Mouse (Mus musculus) heart, embryonic 12.5 days (tissue): Measurements from ENCODE around the gene Efs. TPM values are rescaled to one million over a fixed set of nuclear protein-coding genes. Genes with fewer than 3 reads are reported as not detected.
"Not testable (repeated sequence)": the region's sequence is repeated elsewhere in the genome, so short reads cannot be mapped to it uniquely, and the experiment has no call there.

Experiments
- ATAC-seq: fragments of 200-750 bp; cut with Nextera tagmentation; 2 replicates; pipeline ENCODE4 v1.8.0; 2017; ENCODE audit warnings: moderate TSS enrichment, moderate library complexity; ENCODE audit not compliant: insufficient number of reproducible peaks, low FRiP score
- H3K27ac ChIP-seq: fragments of 300-500 bp; sonication (generic); 2 replicates; pipeline ENCODE4 v1.5.1; 2016; ENCODE audit warnings: mild to moderate bottlenecking, moderate library complexity; ENCODE audit not compliant: poor library complexity, severe bottlenecking
- H3K27me3 ChIP-seq: fragments of 300-500 bp; sonication (generic); replicated peaks from 2 replicates; pipeline ENCODE4 v1.6.1; 2016; ENCODE audit warnings: mild to moderate bottlenecking, moderate library complexity
- H3K36me3 ChIP-seq: fragments of 300-500 bp; sonication (generic); 2 replicates; pipeline ENCODE4 v1.6.1; 2016; ENCODE audit warnings: mild to moderate bottlenecking, moderate library complexity
- H3K4me1 ChIP-seq: fragments of 300-500 bp; sonication (generic); replicated peaks from 2 replicates; pipeline ENCODE4 v1.6.1; 2016; ENCODE audit warnings: mild to moderate bottlenecking
- H3K4me2 ChIP-seq: fragments of 300-500 bp; sonication (generic); 2 replicates; pipeline ENCODE4 v1.6.1; 2016; ENCODE audit warnings: mild to moderate bottlenecking, moderate library complexity
- H3K4me3 ChIP-seq: fragments of 300-500 bp; sonication (generic); 2 replicates; pipeline ENCODE4 v1.5.1; 2016; ENCODE audit warnings: mild to moderate bottlenecking
- H3K9ac ChIP-seq: fragments of 300-500 bp; sonication (generic); 2 replicates; pipeline ENCODE4 v1.6.1; 2016; ENCODE audit warnings: mild to moderate bottlenecking, moderate library complexity
- H3K9me3 ChIP-seq: fragments of 300-500 bp; sonication (generic); replicated peaks from 2 replicates; pipeline ENCODE4 v1.6.1; 2016; ENCODE audit warnings: mild to moderate bottlenecking, moderate library complexity
- WGBS: fragments of 180-500 bp; shearing (Covaris S2); methylation state at CpG from one replicate; pipeline ENCODE4 v1.1.7; 2016; 5-methylcytosine and 5-hydroxymethylcytosine counted together
- polyA plus RNA-seq: library from polyadenylated mRNA; unstranded; fragments of >200 nt; fragmentation: Nextera tagmentation; extraction: Ambion mirVana; gene quantifications from 2 replicates; pipeline ENCODE4 v1.2.1, GENCODE M21; 2016

Gene Efs
- 15.0 and 16.7 TPM in 2 replicates for polyA plus RNA-seq

GRCm38 (mm10) chr14:54925349-54926342, at the start of gene Efs:
Efs (minus strand) TSS chr14:54926126.
- H3K4me3 ChIP-seq: peak within 1 kb of the TSS; percentile 65
- H3K27ac ChIP-seq: peak within 1 kb of the TSS; percentile 85
- H3K36me3 ChIP-seq: peaks cover 10% of the 10 kb centered on the region
- peak within 1 kb of the TSS; percentile 81 for H3K9ac ChIP-seq
- peaks cover 26% of the 10 kb centered on the region for H3K27me3 ChIP-seq
- peak within 1 kb of the TSS; percentile 92 for H3K4me2 ChIP-seq
- H3K9me3 ChIP-seq: peaks cover 10% of the 10 kb centered on the region
- WGBS: 4% methylated on average over 50 of the region's 57 CpGs
- peaks cover 45% of the 10 kb centered on the region for H3K4me1 ChIP-seq
- peak; percentile 57 for ATAC-seq

DNA sequence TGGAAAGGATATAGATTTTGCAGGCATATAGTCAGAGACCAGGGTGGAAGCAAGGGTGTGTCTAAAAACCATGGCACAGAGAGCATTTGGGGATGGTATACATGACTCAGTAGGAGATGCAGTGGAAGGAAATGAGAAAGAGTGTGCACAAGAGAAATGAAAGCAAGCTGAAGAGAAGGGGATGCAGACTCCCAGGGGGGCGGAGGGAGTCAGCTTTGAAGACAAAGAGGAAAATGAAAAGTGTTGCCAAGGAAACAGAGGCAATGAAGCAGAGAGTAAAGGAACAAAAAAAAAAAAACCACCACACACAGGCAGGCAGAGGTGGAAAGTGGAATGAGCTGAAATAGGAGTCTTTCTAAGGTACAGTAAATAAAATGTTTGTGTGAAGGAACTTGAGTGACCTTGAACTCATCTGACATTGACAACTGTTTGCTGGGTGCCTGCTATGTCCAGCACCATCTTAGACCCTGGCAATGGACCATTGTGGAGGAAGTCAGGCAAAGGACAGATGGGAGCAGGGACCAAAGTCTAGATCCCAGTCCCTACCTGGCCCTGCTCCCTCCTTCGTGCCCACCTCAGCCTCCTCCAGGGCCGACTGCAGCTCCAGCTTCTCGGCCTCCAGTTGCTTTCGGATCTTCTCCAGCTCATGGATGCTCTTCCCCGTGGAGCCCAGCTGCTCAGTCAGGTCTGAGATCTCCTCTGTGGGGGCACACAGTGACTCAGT, 48.3 kb upstream of the Efs start:
- H3K9me3 ChIP-seq: no peaks in the 10 kb centered on the region
- no peak for ATAC-seq
- H3K36me3 ChIP-seq: peaks cover 83% of the 10 kb centered on the region
- H3K27ac ChIP-seq: peak overlapping the region; percentile 94
- peaks cover 57% of the 10 kb centered on the region for H3K4me1 ChIP-seq
- peak overlapping the region; percentile 54 for H3K9ac ChIP-seq
- no peak overlapping the region for H3K4me3 ChIP-seq
- H3K27me3 ChIP-seq: no peaks in the 10 kb centered on the region
- H3K4me2 ChIP-seq: no peak overlapping the region
- WGBS: 80% methylated on average over 6 of the region's 6 CpGs

GRCm38 (mm10) chr14:54972786-54973185, 46.9 kb upstream of the Efs start:
- H3K36me3 ChIP-seq: peaks cover 70% of the 10 kb centered on the region
- 75% methylated on average over 11 of the region's 11 CpGs for WGBS
- not testable (repeated sequence) for H3K4me2 ChIP-seq, H3K27me3 ChIP-seq, H3K4me3 ChIP-seq, H3K9me3 ChIP-seq, ATAC-seq
- peak overlapping the region; percentile 54; the same call in 1 of the 2 replicates for H3K9ac ChIP-seq
- H3K4me1 ChIP-seq: peaks cover 60% of the 10 kb centered on the region
- H3K27ac ChIP-seq: peak overlapping the region; percentile 94

- Histone ChIP-seq H3K9ac (0 out of 2 replicates have a peak overlapping the region, but pooled peaks have one; percentile 37), H3K4me1 (peaks cover 55% of the 10 kb centered on the region), H3K27me3 (no peaks in the 10 kb centered on the region), H3K27ac (peak overlapping the region; percentile 94), H3K4me2 (0 out of 2 replicates have a peak overlapping the region, but pooled peaks have one; percentile 68), H3K9me3 (no peaks in the 10 kb centered on the region), H3K4me3 (no peak overlapping the region), H3K36me3 (peaks cover 44% of the 10 kb centered on the region)
- peak; percentile 54 for ATAC-seq
These were observed 42.4 kb upstream of the Efs start for GRCm38 (mm10) chr14:54968344-54968743.

DNA sequence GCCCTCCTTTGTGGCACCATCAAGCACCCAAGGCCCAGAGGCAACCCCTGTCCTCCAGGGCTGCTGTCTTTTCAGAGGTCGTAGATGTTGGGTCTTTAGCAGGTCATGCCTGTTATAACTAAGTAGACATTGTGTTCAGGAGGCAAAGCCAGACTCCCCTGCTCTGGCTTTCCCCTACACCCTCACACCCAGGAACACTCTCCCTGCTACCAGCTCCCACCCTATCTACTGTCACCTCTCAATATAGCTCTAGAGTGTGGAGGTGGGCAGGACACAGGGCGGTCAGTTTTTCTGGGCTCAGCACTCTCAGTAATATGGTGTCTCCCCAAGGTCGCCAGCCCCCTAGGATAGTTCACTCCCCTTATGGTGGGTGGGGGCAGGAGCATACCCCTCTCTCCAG, 41.9 kb upstream of the Efs start:
- Histone ChIP-seq H3K9ac (peak overlapping the region; percentile 88), H3K27ac (peak overlapping the region; percentile 94), H3K36me3 (peaks cover 42% of the 10 kb centered on the region), H3K9me3 (no peaks in the 10 kb centered on the region), H3K4me3 (no peak overlapping the region), H3K27me3 (no peaks in the 10 kb centered on the region), H3K4me2 (peak overlapping the region; percentile 68), H3K4me1 (peaks cover 53% of the 10 kb centered on the region)
- ATAC-seq: peak; percentile 25
- WGBS: 51% methylated on average over 3 of the region's 3 CpGs

GRCm38 (mm10) chr14:54966320-54966977, 40.5 kb upstream of the Efs start, which contains the start of gene Myh6:
Myh6 (minus strand) TSS chr14:54966927.
- WGBS: 41% methylated on average over 7 of the region's 7 CpGs
- peak within 1 kb of the TSS; percentile 68 for H3K4me2 ChIP-seq
- no peaks in the 10 kb centered on the region for H3K27me3 ChIP-seq
- peaks cover 46% of the 10 kb centered on the region for H3K36me3 ChIP-seq
- H3K27ac ChIP-seq: peak within 1 kb of the TSS; percentile 94
- peak within 1 kb of the TSS; percentile 61 for H3K4me3 ChIP-seq
- peak; percentile 55 for ATAC-seq
- peaks cover 52% of the 10 kb centered on the region for H3K4me1 ChIP-seq
- peak within 1 kb of the TSS; percentile 88 for H3K9ac ChIP-seq
- no peaks in the 10 kb centered on the region for H3K9me3 ChIP-seq

GRCm38 (mm10) chr14:54965631-54966030, 39.7 kb upstream of the Efs start:
- Histone ChIP-seq H3K4me3 (peak overlapping the region; percentile 61), H3K4me1 (peaks cover 55% of the 10 kb centered on the region), H3K4me2 (peak overlapping the region; percentile 68), H3K9me3 (no peaks in the 10 kb centered on the region), H3K27ac (peak overlapping the region; percentile 94), H3K27me3 (no peaks in the 10 kb centered on the region), H3K9ac (peak overlapping the region; percentile 88), H3K36me3 (peaks cover 46% of the 10 kb centered on the region)
- ATAC-seq: no peak
- WGBS: 42% methylated on average over 6 of the region's 6 CpGs

DNA sequence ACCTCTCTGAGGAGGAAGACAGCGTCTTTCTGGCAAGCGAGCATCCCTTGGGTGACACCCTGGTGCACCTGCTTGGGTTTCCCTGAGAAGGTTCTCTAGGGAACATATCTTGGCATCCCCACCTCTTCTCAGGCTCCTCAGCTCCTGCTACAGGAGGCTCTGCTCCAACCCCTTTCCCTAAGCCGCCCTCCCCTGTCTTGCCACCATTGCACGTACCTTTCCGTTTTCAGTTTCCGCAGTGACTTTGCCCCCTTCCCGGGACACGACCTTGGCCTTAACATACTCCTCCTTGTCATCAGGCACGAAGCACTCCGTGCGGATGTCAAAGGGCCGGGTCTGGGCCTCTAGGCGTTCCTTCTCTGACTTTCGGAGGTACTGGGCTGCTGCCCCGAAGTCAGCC, 39.1 kb upstream of the Efs start:
- Histone ChIP-seq H3K9ac (peak overlapping the region; percentile 88), H3K4me1 (peaks cover 58% of the 10 kb centered on the region), H3K27me3 (no peaks in the 10 kb centered on the region), H3K9me3 (no peaks in the 10 kb centered on the region), H3K4me3 (peak overlapping the region; percentile 61), H3K27ac (peak overlapping the region; percentile 94), H3K36me3 (peaks cover 46% of the 10 kb centered on the region), H3K4me2 (peak overlapping the region; percentile 68)
- no peak for ATAC-seq
- WGBS: 41% methylated on average over 15 of the region's 15 CpGs

DNA sequence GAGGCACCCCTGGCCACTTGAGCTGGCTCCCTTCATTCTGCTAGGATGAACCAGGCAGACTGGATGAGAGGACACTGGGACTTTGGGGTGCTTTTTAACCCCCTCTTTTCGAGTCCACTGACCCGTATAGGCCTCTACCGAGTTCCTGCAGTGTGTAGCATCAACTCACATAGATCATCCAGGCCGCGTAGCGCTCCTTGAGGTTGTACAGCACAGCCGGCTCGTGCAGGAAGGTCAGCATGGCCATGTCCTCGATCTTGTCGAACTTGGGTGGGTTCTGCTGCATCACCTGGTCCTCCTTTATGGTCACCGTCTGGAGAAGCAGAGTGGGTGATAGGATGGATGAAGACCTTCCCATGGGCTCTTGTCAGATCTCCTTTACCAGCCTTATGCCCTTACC, 37.8 kb upstream of the Efs start:
- no peak for ATAC-seq
- H3K9me3 ChIP-seq: no peaks in the 10 kb centered on the region
- no peaks in the 10 kb centered on the region for H3K27me3 ChIP-seq
- peak overlapping the region; percentile 68 for H3K4me2 ChIP-seq
- peak overlapping the region; percentile 61 for H3K4me3 ChIP-seq
- 67% methylated on average over 11 of the region's 11 CpGs for WGBS
- peak overlapping the region; percentile 88 for H3K9ac ChIP-seq
- peak overlapping the region; percentile 94 for H3K27ac ChIP-seq
- peaks cover 54% of the 10 kb centered on the region for H3K36me3 ChIP-seq
- peaks cover 55% of the 10 kb centered on the region for H3K4me1 ChIP-seq

GRCm38 (mm10) chr14:54962714-54963113, 36.8 kb upstream of the Efs start:
- Histone ChIP-seq H3K9ac (peak overlapping the region; percentile 88), H3K9me3 (no peaks in the 10 kb centered on the region), H3K27me3 (no peaks in the 10 kb centered on the region), H3K36me3 (peaks cover 64% of the 10 kb centered on the region), H3K4me2 (peak overlapping the region; percentile 68), H3K4me1 (peaks cover 51% of the 10 kb centered on the region), H3K27ac (peak overlapping the region; percentile 94), H3K4me3 (peak overlapping the region; percentile 61)
- WGBS: 46% methylated on average over 7 of the region's 7 CpGs
- ATAC-seq: no peak
